Mouse (Mus musculus): ENCODE measurements around the gene Slc6a17.
A peak's percentile ranks its signal among the peaks of the same experiment; 100 is the strongest.

Slc6a17 gene

GRCm38 (mm10) chr3:107520931-107521330 lies 3.1 kb upstream of the Slc6a17 start:
- DNase-seq, result no peak

- peak; percentile 78 to 83 for DNase-seq
These were observed 815 bp downstream of the Slc6a17 start for GRCm38 (mm10) chr3:107516776-107517630.

DNA sequence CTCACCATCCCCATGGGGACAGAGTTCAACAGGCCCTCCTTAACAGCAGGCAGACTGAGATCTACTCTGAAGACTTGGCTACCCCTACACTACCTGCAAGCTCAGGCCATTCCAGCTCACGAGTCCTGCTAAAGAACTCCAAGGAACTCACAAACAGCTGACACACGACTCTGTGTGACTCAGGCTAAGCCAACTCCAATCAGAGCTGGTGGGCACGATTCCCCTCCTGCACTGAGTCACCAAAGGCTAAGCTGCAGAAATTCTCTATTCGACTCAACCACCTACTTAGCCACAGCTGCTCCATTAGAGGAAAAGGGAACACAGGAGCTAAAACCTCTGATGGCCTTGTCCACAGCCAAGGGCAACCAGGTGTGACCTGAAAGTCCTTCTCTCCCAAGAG lies 1.8 kb downstream of the Slc6a17 start:
- no peak for DNase-seq

GRCm38 (mm10) chr3:107511416-107511815 lies 6.4 kb downstream of the Slc6a17 start:
- DNase-seq, result no peak

DNA sequence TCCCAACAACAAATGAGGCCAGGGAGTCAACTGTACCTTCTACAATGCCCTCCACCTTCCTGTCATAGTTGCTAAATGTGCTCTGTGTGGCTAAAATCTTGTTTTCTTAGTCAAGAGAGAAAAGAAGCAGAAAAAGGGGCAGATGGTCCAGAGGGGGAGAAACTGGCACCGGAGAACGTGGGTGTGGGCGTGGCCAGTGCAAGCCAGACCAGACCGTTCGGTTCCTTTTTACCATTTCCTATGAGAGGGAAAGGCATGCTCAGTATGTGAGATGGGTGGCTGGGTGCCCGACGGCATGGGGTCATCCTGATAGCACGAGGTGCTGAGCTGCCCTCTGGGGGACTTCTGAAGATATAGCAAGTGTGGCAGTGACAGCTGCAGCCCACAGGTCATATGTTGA lies 9.1 kb downstream of the Slc6a17 start:
- peak; percentile 79 to 82 for DNase-seq

DNA sequence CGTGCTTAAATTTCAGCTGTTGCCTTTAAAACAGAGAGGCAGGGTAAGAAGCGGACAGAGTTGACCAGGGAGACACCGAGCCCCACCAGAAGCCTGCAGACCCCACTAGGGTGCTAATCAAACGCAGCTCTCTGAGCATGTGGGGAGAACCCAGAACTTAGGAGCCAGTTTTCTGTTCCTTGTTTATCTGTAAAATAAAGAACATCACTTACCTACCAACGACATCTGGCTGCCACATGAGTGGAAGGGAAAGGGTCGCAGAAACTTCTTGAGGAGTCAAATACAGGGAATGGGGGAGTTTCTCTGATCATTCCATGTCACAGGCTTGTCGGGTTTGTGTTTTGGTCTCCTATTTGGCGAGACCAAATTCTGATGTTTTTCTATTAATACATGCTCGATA lies 9.9 kb downstream of the Slc6a17 start:
- no peak for DNase-seq

- peak; percentile 38 to 46 for DNase-seq
These were observed 11.3 kb downstream of the Slc6a17 start for GRCm38 (mm10) chr3:107506531-107506930.

DNA sequence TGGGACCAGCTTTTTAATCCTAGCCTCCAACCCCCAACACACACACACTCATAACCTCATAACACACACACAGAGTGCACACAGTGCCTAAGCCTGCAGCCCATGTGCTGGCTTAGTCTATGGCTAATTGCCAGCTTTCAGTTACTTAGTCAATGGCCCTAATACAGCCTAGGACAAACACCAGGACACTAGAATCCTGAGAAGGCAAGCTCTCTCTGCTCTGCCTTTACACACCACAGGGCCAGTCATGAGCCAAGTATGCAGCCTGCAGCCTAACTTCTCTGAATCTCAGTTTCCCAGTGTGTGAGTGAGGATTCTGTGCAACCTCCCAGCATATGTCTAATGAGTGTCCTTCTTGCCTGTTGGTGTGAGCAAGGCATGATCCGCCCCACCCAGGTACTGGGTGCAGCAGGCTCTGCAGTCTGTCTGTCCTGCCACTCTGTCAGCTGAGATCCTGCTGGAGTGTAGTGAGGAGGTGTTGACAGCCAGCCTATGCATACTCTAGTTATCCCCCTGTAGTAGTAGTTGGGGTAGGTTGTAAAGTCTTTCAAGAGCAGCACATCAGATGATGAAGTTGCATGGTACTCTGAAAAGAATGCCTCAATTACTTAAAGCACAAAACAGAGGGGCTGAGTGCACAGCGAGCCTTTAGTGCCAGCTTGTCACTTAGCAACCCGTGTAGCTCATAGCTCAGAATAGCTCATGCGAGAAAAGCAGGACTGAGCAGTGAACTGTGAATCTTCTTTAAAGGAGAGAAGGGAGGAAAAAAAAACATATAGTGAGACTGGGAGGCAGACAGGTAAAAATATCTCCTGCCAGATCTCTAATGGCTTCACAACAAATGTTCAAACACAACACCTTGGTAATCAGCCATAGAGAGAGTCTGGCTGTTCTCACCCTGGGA lies 12.1 kb downstream of the Slc6a17 start:
- peak; percentile 64 to 66 for DNase-seq

DNA sequence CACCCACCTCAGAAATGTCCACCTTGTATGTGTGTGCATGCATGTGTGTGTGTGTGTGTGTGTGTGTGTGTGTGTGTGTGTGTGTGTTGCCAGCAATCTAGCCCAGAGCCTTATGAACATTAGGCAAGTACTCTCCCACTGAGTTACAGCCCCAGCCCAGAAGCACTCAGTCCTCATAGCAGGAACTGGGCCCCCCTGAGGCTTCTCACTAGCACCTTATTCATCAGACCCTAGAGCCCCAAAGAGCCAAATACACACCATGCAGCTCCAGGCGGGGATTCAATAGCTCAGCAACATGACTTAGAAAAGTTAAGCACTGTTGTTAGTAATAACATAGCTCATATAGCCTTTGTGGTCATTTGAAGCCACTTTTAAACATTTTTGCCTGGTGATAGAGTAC lies 13.3 kb downstream of the Slc6a17 start:
- DNase-seq, result no peak

GRCm38 (mm10) chr3:107503716-107504115 lies 14.1 kb downstream of the Slc6a17 start:
- peak; percentile 59 to 62 for DNase-seq

GRCm38 (mm10) chr3:107501702-107502151 lies 16.1 kb downstream of the Slc6a17 start:
- peak; percentile 88 to 91 for DNase-seq

DNA sequence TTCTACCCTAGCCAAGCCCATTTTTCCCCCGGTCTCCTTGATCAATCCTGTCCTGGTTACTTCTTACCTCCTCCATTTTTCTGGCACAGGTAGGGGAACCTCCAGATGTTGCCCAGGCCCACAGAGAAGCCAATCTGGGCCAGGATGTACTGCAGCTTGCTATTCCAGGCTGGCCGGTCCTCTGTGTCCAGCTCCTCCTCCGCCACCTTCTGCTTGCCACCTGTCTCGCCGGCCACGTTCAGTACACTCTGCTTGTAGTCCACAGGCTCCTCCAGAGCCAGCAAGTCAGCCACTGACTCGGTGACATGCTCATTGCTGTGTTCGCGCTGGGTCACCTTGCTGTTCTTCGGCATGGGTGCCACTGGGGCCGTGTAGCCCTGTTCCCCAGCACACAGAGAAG lies 17.5 kb downstream of the Slc6a17 start:
- peak; percentile 52 to 64 for DNase-seq

DNA sequence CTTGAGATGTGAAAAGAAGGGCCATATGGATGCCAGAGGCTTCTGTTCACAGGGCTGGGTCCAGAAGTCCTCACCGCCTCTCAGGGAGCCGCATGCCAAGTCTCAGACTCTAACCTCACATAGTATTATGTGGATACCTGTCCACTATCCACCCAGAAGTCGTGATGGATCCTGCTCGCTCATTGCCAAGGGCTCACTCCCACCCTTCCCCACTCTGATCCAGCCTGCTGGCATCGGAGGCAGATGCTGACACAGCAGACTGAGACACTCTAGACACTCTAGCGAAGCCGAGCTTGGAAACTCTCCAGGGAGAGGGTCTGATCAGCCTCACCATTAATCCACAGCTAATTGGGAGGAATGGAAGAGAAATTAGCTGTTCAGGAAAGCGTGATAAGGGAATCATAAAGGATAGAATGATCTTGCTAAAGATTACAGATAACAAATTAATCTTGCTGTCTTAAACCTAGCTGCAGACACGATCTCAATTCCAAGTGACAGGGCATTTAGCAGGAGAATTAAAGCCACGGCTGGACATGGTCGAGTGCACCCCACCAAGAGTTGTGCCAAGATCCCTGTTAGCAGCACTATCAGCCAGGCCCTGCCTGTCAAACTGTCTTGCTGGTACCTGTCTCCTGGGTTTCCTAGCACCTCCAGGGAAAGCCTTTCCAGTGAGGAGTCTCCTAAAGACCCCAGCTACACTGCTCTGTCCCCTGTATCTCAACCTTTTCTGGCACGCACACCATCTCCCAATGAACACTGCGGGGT lies 21.6 kb downstream of the Slc6a17 start:
- DNase-seq, result peak; percentile 82 to 85

GRCm38 (mm10) chr3:107495524-107495923 lies 22.3 kb downstream of the Slc6a17 start:
- peak; percentile 56 to 59 for DNase-seq

DNA sequence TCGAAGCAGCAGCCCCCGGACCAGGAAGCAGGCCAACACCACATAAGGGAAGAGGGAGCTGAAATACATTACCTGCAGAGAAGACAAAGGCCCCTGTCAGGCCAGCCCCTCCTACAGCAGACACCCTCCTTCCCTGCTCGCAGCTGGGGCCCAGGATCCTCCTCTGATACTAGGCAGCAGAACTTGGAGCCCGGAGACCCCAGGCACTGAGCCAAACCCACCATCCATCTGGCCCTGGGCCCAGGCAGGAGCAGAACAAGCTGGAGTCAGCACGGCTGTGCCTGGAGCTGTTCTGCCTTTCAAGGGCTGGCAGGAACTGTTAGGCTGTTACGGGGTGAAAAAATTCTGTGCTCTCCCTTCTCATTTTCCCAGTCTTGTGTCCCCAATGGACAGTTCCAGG lies 26.4 kb downstream of the Slc6a17 start:
- peak; percentile 99 to 100 for DNase-seq

- no peak for DNase-seq
These were observed 29.2 kb downstream of the Slc6a17 start for GRCm38 (mm10) chr3:107488637-107489036.

GRCm38 (mm10) chr3:107483290-107483689 lies 34.5 kb downstream of the Slc6a17 start:
- DNase-seq, result peak; percentile 80 to 85

DNA sequence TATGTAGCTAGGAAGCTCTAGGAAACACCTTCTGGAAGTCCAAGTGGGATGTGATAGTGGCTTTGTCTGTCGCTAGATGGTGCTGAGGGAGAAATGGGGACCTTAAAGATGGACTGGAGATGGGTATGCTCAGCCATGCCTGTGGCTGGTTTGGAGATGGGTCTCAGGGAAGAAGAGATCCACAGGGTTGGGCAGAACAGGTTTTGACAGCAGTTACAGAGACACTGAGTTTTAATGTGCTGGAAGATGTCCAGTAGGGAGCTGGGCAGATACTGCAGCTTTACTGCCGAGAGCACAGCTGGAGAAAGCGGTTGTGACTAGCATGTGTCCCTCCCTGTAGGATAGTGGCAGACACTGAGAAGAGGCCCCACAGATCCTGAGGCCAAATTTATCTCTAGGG lies 37.2 kb downstream of the Slc6a17 start:
- no peak for DNase-seq

- DNase-seq, result peak; percentile 71 to 79
These were observed 45.6 kb downstream of the Slc6a17 start for GRCm38 (mm10) chr3:107472198-107472597.

- DNase-seq, result no peak
These were observed 48.8 kb downstream of the Slc6a17 start for GRCm38 (mm10) chr3:107469059-107469458.

- DNase-seq, result no peak
These were observed 49.7 kb downstream of the Slc6a17 start for GRCm38 (mm10) chr3:107468106-107468505.

GRCm38 (mm10) chr3:107466577-107466976 lies 51.2 kb downstream of the Slc6a17 start:
- DNase-seq, result peak; percentile 93 to 95

DNA sequence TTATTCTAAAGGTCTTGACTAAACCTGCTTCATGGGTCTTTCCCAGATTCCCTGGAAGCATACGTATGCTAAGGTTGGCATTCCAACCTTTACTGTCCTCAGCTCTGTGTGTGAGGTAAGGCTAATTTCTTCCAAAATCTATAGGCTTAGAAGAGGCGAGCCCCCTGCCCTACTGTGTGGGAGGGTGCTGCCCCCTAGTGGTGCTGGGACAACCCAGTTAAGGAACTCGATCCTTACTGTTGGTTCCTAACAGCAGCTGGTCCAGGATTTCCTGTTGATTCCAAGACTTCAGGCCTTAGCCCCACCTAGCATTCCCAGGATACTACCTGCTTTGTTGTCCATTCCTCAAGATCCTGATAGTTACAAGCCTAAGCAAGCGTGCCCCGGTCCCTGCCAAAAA lies 55.7 kb downstream of the Slc6a17 start:
- peak; percentile 95 to 97 for DNase-seq
